Mouse (Mus musculus) bone marrow, adult 2 months (tissue): ENCODE data around the gene Spred2. TPM values are rescaled to one million over a fixed set of nuclear protein-coding genes. Genes with fewer than 3 reads are reported as not detected.

Experiments
- H3K27ac ChIP-seq: fragments of 200-500 bp; 2 replicates; pipeline ENCODE4 v1.5.1; 2012; ENCODE audit warnings: low read depth, mild to moderate bottlenecking, control low read depth, inconsistent platforms, low read length; ENCODE audit not compliant: control insufficient read depth, poor library complexity, insufficient read depth
- H3K4me1 ChIP-seq: fragments of 200-500 bp; 2 replicates; pipeline ENCODE4 v1.6.1; 2011; ENCODE audit warnings: low read length; ENCODE audit not compliant: control insufficient read depth, insufficient read depth
- H3K4me3 ChIP-seq: fragments of 200-500 bp; replicated peaks from 2 replicates; pipeline ENCODE3; 2011; ENCODE audit warnings: mild to moderate bottlenecking, low read depth, low read length, control low read depth; ENCODE audit not compliant: control insufficient read depth
- CTCF ChIP-seq: fragments of 200-500 bp; IDR thresholded peaks from 2 replicates; pipeline ENCODE4 v1.5.1; 2011; ENCODE audit warnings: low read length, control low read depth; ENCODE audit not compliant: control insufficient read depth, insufficient read depth
- POLR2A ChIP-seq: fragments of 200-500 bp; IDR thresholded peaks from 2 replicates; pipeline ENCODE4 v1.6.1; 2011; ENCODE audit warnings: low read depth, mild to moderate bottlenecking, control low read depth, low read length, borderline replicate concordance; ENCODE audit not compliant: control insufficient read depth
- WGBS: fragments of 180-500 bp; shearing (Covaris S2); methylation state at CpG from one replicate; pipeline ENCODE4 v1.1.7; 2018; 5-methylcytosine and 5-hydroxymethylcytosine counted together
- polyA plus RNA-seq: library from polyadenylated mRNA; stranded (reverse); fragments of >200 nt; gene quantifications from 2 replicates; pipeline ENCODE4 v1.2.4, GENCODE M21; 2011; ENCODE audit warnings: low replicate concordance; ENCODE audit not compliant: missing spikeins, insufficient read depth, insufficient read length

Gene Spred2
- polyA plus RNA-seq, 1 experiment, result 7.1 TPM

DNA sequence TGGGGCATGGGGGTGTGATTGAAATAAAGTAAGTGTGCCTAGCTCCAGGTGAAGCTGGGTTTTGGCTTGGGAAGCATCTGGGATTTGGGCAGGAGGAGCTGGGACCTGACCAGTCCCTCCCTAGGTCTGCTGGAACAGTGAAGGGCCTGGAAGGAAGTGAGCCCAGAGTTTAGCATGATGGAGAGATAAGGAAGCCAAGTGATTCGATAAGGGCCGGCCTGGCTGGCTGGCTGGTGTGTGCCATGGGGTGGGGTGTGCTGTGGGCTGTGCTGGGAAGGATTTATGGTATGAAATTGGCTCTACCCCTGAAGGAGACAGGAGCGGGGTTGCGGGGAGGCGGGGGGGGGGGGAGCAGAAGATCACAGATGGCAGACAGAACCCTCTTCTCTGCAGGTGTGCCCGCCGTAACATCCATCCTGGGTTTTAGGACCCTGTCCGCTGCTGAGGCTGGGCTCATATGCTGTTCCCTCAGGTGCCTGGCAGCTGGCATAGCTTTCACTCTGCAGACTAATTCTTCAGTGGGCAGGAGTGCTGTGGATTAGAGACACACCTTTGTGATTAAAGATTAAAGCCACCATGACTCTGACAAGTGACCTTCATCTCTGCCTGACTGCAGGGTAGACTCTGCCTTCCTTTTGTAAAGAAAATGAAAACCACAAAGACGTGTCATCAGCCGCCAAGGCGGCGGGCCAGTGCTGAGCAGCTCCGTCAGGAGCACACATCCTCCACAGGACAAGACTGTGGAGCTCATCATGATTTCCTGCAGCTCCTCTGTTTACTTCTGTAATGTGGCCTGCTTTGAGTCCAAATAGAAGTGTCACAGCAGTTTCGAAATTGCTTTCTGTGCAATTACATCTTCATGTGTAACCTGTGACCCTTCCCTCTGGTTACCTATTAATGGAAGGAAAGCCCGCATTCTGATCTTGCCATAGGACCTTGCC, 68.4 kb downstream of the Spred2 start:
- H3K4me3 ChIP-seq, result no peak overlapping the region
- H3K27ac ChIP-seq, result no peak overlapping the region
- H3K4me1 ChIP-seq, result no peaks in the 10 kb centered on the region; the same call in 1 of the 2 replicates
- 34% methylated on average over 15 of the region's 15 CpGs for WGBS
- TF ChIP-seq POLR2A (no peak), CTCF (no peak)

DNA sequence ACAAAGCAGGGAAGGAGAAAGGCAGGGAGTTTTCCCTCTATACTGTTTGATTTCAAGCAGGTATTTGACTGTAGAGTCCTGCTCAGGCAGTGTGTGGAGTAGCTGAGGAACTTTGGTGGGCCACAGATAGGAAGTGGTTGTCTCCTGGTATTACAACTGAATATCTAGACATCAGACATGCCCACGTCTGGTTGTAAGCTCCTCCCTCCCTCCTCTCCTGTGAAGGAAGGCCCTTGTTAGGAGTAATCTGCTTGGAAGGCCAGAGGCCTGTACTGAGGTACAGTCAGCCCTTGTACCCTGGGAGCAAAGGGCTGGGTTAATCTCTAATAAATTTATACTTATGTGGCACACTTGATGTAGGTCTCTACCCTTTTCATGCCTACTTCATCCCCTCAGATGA, 69.6 kb downstream of the Spred2 start:
- no peak; the same call in 1 of the 2 replicates for TF ChIP-seq CTCF
- no peak for TF ChIP-seq POLR2A
- H3K4me1 ChIP-seq, result peaks cover 3% of the 10 kb centered on the region
- H3K27ac ChIP-seq, result no peak overlapping the region
- 13% methylated on average over 1 of the region's 1 CpGs for WGBS
- no peak overlapping the region for H3K4me3 ChIP-seq

DNA sequence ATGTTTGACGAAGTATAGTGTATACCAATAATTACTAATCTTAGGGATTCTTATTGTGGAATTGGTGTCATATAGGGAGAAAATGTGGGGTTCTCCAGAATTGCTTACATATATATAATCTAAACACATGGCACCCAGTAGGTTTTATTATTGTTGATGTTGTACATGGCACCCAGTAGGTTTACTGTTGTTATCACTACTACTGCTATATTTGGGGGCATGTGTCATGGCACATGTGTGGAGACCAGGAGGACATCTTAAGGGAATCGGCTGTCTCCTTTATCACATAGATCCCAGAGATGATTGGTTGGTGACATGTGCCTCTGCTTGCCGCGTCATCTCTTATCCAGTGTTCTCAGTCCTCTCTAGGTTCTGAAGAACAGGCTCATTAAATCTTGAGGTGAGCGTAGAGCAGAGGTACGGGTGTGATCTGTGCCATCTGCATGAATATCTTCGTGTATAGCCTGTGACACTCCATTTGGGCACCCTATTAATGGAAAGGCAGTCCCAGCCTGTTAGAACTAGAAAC, 70.2 kb downstream of the Spred2 start:
- Histone ChIP-seq H3K4me3 (no peak overlapping the region), H3K4me1 (peaks cover 3% of the 10 kb centered on the region), H3K27ac (no peak overlapping the region)
- TF ChIP-seq POLR2A (no peak), CTCF (no peak)
- WGBS, result 74% methylated on average over 7 of the region's 7 CpGs

DNA sequence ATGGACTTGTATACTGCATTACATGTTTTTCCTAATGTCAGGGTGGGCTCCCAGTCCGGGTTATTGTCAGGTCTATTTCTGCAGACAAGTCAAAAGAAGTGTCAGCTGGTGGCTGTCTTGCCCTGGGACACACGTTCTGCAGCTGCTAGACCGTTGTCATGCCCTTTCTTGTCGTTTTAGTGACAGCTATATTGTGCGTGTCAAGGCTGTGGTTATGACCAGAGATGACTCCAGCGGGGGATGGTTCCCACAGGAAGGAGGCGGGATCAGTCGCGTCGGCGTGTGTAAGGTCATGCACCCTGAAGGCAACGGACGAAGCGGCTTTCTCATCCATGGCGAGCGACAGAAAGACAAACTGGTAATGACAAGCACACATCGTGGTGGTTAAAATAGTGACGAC, 73.8 kb downstream of the Spred2 start:
- WGBS, result 6% methylated on average over 18 of the region's 18 CpGs
- Histone ChIP-seq H3K4me3 (no peak overlapping the region), H3K4me1 (peaks cover 3% of the 10 kb centered on the region), H3K27ac (no peak overlapping the region)
- TF ChIP-seq CTCF, result no peak
- TF ChIP-seq POLR2A, result no peak

DNA sequence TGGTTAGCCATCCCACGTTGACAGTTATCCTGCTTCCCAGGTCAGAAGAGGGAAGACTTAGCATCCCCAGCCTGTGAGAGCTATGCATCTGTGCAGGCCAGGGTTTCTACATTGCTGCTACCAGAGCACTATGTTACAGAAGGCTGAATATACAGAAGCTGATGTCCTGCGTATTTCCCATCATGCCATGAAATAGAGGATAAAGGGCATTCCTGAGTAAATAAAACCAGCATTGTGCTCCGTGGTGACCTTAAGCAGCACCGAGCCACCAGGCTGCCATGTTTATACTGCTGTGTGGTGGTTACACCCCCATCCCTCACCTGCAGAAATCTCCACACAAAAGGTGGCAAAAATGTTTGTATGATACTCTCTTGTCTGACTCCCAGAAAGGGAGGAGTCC, 78.7 kb downstream of the Spred2 start:
- WGBS, result 89% methylated on average over 4 of the region's 4 CpGs
- Histone ChIP-seq H3K27ac (no peak overlapping the region), H3K4me1 (peaks cover 2% of the 10 kb centered on the region), H3K4me3 (no peak overlapping the region)
- TF ChIP-seq CTCF, result no peak
- no peak for TF ChIP-seq POLR2A

DNA sequence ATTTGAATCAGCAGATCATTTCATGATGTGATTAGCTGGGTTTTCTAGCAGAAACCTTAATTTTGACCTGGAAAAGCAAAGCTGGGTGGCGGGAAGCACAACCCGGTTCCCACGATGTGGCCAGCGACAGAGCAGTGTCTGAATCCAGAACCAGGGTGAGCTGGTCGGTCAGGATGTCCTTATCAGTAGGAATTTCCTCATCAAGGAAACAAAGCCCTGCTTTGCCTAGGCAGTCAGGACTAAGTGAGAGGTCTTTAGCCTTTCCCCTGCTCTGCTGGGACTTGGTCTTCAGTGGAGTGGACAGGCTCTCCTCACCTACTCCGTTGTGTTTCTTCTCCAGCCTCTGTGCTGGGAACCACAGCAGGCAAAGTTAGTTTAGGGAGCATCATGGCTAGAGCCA, 83.5 kb downstream of the Spred2 start:
- H3K4me1 ChIP-seq, result no peaks in the 10 kb centered on the region; the same call in 1 of the 2 replicates
- TF ChIP-seq POLR2A, result no peak
- TF ChIP-seq CTCF, result no peak
- 77% methylated on average over 6 of the region's 6 CpGs for WGBS
- H3K4me3 ChIP-seq, result no peak overlapping the region
- no peak overlapping the region for H3K27ac ChIP-seq

DNA sequence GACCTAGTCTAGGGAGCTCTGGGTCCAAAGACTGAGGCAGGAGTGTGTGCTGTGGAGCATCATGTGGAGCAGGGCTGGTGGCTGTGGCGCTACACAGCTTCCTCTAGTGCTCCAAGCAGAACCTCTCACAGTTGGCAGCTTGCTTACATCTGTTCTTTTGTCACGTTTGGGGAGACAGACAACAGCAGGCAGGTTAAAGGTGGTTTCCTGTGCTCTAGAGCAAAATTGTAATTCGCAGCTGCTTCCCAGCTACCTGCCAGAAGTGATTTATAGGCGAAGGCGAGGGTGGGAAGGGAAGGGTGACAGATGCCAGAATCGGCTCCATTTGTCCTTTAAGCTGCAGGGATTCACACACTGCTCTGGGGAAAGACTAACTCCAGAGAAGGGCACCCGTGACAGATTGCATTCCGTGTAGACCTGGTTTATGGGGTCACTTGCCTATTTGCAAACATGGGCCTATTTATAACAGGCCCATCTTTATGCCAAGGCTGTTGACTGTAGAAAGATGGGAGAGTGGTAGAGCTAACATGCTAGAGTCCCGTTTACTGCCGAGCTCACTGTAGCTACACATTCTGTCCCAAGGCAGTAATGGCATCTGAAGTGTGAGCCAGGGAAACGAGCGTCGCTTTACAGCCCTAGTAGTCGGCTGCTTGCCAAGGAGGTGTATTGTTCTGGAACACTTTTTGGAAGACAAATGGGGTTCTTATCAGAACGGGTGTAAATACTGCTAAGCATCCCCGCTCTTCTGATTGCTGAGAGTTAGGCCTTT, 87.2 kb downstream of the Spred2 start:
- TF ChIP-seq CTCF (no peak), POLR2A (no peak)
- no peak overlapping the region for H3K27ac ChIP-seq
- 72% methylated on average over 16 of the region's 16 CpGs for WGBS
- no peak overlapping the region for H3K4me3 ChIP-seq
- no peaks in the 10 kb centered on the region; the same call in 1 of the 2 replicates for H3K4me1 ChIP-seq

DNA sequence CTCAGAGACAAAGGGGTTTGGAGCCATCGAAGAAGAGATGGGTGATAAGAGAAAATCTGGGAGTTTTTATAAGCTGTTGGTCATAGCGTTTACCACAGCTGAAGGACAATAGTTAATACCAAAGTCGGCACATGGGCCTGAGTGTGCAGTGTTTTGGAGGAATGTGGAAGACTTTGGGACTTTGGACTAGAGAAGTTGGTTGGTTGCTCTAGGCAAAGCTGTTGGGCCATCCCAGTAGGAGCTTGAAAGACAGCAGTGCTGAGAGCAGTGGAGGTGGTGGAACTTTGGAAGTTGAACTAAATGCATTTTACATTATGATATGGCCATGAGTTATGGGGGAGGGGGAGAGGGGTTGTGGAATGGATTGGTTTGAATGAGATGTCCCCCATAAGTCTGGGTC, 89.2 kb downstream of the Spred2 start:
- TF ChIP-seq POLR2A (no peak), CTCF (no peak)
- Histone ChIP-seq H3K27ac (no peak overlapping the region), H3K4me3 (no peak overlapping the region), H3K4me1 (no peaks in the 10 kb centered on the region; the same call in 1 of the 2 replicates)
- 90% methylated on average over 3 of the region's 3 CpGs for WGBS
